Mouse (Mus musculus) stomach, postnatal 0 days (tissue): ENCODE data around the gene Ttc30a1.

Experiments
- CTCF ChIP-seq: IDR thresholded peaks from 2 replicates; pipeline ENCODE4 v1.5.1; 2016; ENCODE audit warnings: antibody characterized with exemption, low read depth, mild to moderate bottlenecking, moderate library complexity
- EP300 ChIP-seq: optimal IDR thresholded peaks from 2 replicates; pipeline ENCODE3; 2016; ENCODE audit warnings: antibody characterized with exemption

GRCm38 (mm10) chr2:75955709-75956108 lies 26.1 kb downstream of the Ttc30a1 start:
- no peak for TF ChIP-seq CTCF
- no peak for TF ChIP-seq EP300
